Mouse (Mus musculus): Measurements from ENCODE around the gene Nudt8. TPM values are rescaled to one million over a fixed set of nuclear protein-coding genes. Genes with fewer than 3 reads are reported as not detected.

The Nudt8 gene
- total and polyA plus RNA-seq, 2 experiments: 13.4 to 30.1 TPM

GRCm38 (mm10) chr19:4051016-4051415 is 50.6 kb downstream of the Nudt8 start:
- peak; percentile 22 for DNase-seq (ENCODE audit: extremely low read depth, low read depth, low spot score)
- Histone ChIP-seq H3K79me2 (ENCODE audit: control insufficient read depth, insufficient read depth, low read length) (no peaks in the 10 kb centered on the region), H3K27me3 (ENCODE audit: control insufficient read depth, insufficient read depth, low read length) (no peaks in the 10 kb centered on the region), H3K36me3 (ENCODE audit: control insufficient read depth, insufficient read depth, low read length) (no peaks in the 10 kb centered on the region), H3K9ac (ENCODE audit: low read depth, low read length) (no peak overlapping the region), H3K4me3 (ENCODE audit: insufficient read depth, low read depth, low read length) (no peak overlapping the region), H3K27ac (replicated peaks; ENCODE audit: insufficient read depth, low read depth, low read length) (no peak overlapping the region; the same call in 1 of the 2 replicates), H3K4me1 (ENCODE audit: control insufficient read depth, insufficient read depth, low read length) (peaks cover 19% of the 10 kb centered on the region)
- TF ChIP-seq CTCF (IDR thresholded peaks at IDR 0.05; ENCODE audit: low read depth, low read length) (peak; percentile 26; the same call in 1 of the 2 replicates), POLR2A (IDR thresholded peaks at IDR 0.05; ENCODE audit: extremely low read depth, insufficient read depth, low read length) (no peak)
- 96% methylated on average over 5 of the region's 5 CpGs for WGBS

Other genes starting within 250 kb of the Nudt8 start
Only the 30 nearest of the 32 such genes appear.
- gene Chka, start 148.8 kb upstream of the Nudt8 start, total RNA-seq (2014; rRNA removed): 11.9 and 26.0 TPM in 2 replicates
- 56.7 and 62.0 TPM in 2 replicates for gene Chka, start 148.8 kb upstream of the Nudt8 start, polyA plus RNA-seq (2012; rRNA removed)
- 34.3 and 35.6 TPM in 2 replicates for gene Tcirg1, start 93.4 kb upstream of the Nudt8 start, total RNA-seq (2014; rRNA removed)
- gene Tcirg1, start 93.4 kb upstream of the Nudt8 start, polyA plus RNA-seq (2012; rRNA removed): 76.3 and 123 TPM in 2 replicates
- gene Ndufs8, start 87.8 kb upstream of the Nudt8 start, total RNA-seq (2014; rRNA removed): 197 and 213 TPM in 2 replicates
- 266 and 295 TPM in 2 replicates for gene Ndufs8, start 87.8 kb upstream of the Nudt8 start, polyA plus RNA-seq (2012; rRNA removed)
- gene Aldh3b1, start 70.8 kb upstream of the Nudt8 start, total RNA-seq (2014; rRNA removed): 2.9 and 3.3 TPM in 2 replicates
- 1.9 and 4.0 TPM in 2 replicates for gene Aldh3b1, start 70.8 kb upstream of the Nudt8 start, polyA plus RNA-seq (2012; rRNA removed)
- 41.1 and 41.5 TPM in 2 replicates for gene Unc93b1, start 65.4 kb upstream of the Nudt8 start, total RNA-seq (2014; rRNA removed)
- 68.9 and 102 TPM in 2 replicates for gene Unc93b1, start 65.4 kb upstream of the Nudt8 start, polyA plus RNA-seq (2012; rRNA removed)
- gene Aldh3b3, start 41.9 kb upstream of the Nudt8 start, total RNA-seq (2014; rRNA removed): 0.74 and 1.7 TPM in 2 replicates
- gene Aldh3b3, start 41.9 kb upstream of the Nudt8 start, polyA plus RNA-seq (2012; rRNA removed): 6.4 and 7.7 TPM in 2 replicates
- not detected in 2 replicates for gene Aldh3b2, start 28.3 kb upstream of the Nudt8 start, total RNA-seq (2014; rRNA removed)
- 0.16 and 0.48 TPM in 2 replicates for gene Aldh3b2, start 28.3 kb upstream of the Nudt8 start, polyA plus RNA-seq (2012; rRNA removed)
- 44.3 and 49.8 TPM in 2 replicates for gene Acy3, start 14.0 kb upstream of the Nudt8 start, total RNA-seq (2014; rRNA removed)
- 232 and 326 TPM in 2 replicates for gene Acy3, start 14.0 kb upstream of the Nudt8 start, polyA plus RNA-seq (2012; rRNA removed)
- not detected in 2 replicates for gene Tbx10, start 7.8 kb upstream of the Nudt8 start, total RNA-seq (2014; rRNA removed)
- gene Tbx10, start 7.8 kb upstream of the Nudt8 start, polyA plus RNA-seq (2012; rRNA removed): not detected in 2 replicates
- gene Gm49405, start within 50 bp of the Nudt8 start, total RNA-seq (2014; rRNA removed): 0.54 and 0.92 TPM in 2 replicates
- 0.72 and 1.1 TPM in 2 replicates for gene Gm49405, start within 50 bp of the Nudt8 start, polyA plus RNA-seq (2012; rRNA removed)
- 0.74 and 0.87 TPM in 2 replicates for gene Doc2g, start 2.7 kb downstream of the Nudt8 start, total RNA-seq (2014; rRNA removed)
- 2.3 and 4.9 TPM in 2 replicates for gene Doc2g, start 2.7 kb downstream of the Nudt8 start, polyA plus RNA-seq (2012; rRNA removed)
- 189 and 197 TPM in 2 replicates for gene Ndufv1, start 12.2 kb downstream of the Nudt8 start, total RNA-seq (2014; rRNA removed)
- gene Ndufv1, start 12.2 kb downstream of the Nudt8 start, polyA plus RNA-seq (2012; rRNA removed): 239 and 251 TPM in 2 replicates
- gene Gstp1, start 37.4 kb downstream of the Nudt8 start, total RNA-seq (2014; rRNA removed): 456 and 810 TPM in 2 replicates
- gene Gstp1, start 37.4 kb downstream of the Nudt8 start, polyA plus RNA-seq (2012; rRNA removed): 965 and 1,374 TPM in 2 replicates
- gene Gstp2, start 45.4 kb downstream of the Nudt8 start, total RNA-seq (2014; rRNA removed): 4.1 and 7.9 TPM in 2 replicates
- gene Gstp2, start 45.4 kb downstream of the Nudt8 start, polyA plus RNA-seq (2012; rRNA removed): 4.4 and 9.2 TPM in 2 replicates
- gene Gstp3, start 59.0 kb downstream of the Nudt8 start, total RNA-seq (2014; rRNA removed): 21.5 and 28.1 TPM in 2 replicates
- gene Gstp3, start 59.0 kb downstream of the Nudt8 start, polyA plus RNA-seq (2012; rRNA removed): 54.3 and 66.1 TPM in 2 replicates
- 0.13 and 0.37 TPM in 2 replicates for gene Cabp2, start 81.0 kb downstream of the Nudt8 start, total RNA-seq (2014; rRNA removed)
- 0.27 and 0.70 TPM in 2 replicates for gene Cabp2, start 81.0 kb downstream of the Nudt8 start, polyA plus RNA-seq (2012; rRNA removed)
- gene Cdk2ap2, start 96.6 kb downstream of the Nudt8 start, total RNA-seq (2014; rRNA removed): 33.9 and 44.0 TPM in 2 replicates
- 185 and 198 TPM in 2 replicates for gene Cdk2ap2, start 96.6 kb downstream of the Nudt8 start, polyA plus RNA-seq (2012; rRNA removed)
- 1.7 and 4.9 TPM in 2 replicates for gene Pitpnm1, start 99.4 kb downstream of the Nudt8 start, total RNA-seq (2014; rRNA removed)
- 8.1 and 14.2 TPM in 2 replicates for gene Pitpnm1, start 99.4 kb downstream of the Nudt8 start, polyA plus RNA-seq (2012; rRNA removed)
- gene Aip, start 125.3 kb downstream of the Nudt8 start, total RNA-seq (2014; rRNA removed): 16.5 and 20.1 TPM in 2 replicates
- 30.0 and 33.5 TPM in 2 replicates for gene Aip, start 125.3 kb downstream of the Nudt8 start, polyA plus RNA-seq (2012; rRNA removed)
- not detected in 2 replicates for gene Gpr152, start 139.2 kb downstream of the Nudt8 start, total RNA-seq (2014; rRNA removed)
- 0.02 TPM in 2 replicates for gene Gpr152, start 139.2 kb downstream of the Nudt8 start, polyA plus RNA-seq (2012; rRNA removed)
- 0.37 TPM in 1 of 2 replicates, not detected in the other for gene Cabp4, start 143.5 kb downstream of the Nudt8 start, total RNA-seq (2014; rRNA removed)
- not detected in 2 replicates for gene Cabp4, start 143.5 kb downstream of the Nudt8 start, polyA plus RNA-seq (2012; rRNA removed)
- gene Coro1b, start 148.0 kb downstream of the Nudt8 start, total RNA-seq (2014; rRNA removed): 66.1 and 72.6 TPM in 2 replicates
- gene Coro1b, start 148.0 kb downstream of the Nudt8 start, polyA plus RNA-seq (2012; rRNA removed): 109 and 114 TPM in 2 replicates
- 1.7 and 4.1 TPM in 2 replicates for gene Ptprcap, start 153.0 kb downstream of the Nudt8 start, total RNA-seq (2014; rRNA removed)
- gene Ptprcap, start 153.0 kb downstream of the Nudt8 start, polyA plus RNA-seq (2012; rRNA removed): 6.9 and 8.2 TPM in 2 replicates
- 7.2 and 7.4 TPM in 2 replicates for gene Rps6kb2, start 162.8 kb downstream of the Nudt8 start, total RNA-seq (2014; rRNA removed)
- gene Rps6kb2, start 162.8 kb downstream of the Nudt8 start, polyA plus RNA-seq (2012; rRNA removed): 28.3 and 31.6 TPM in 2 replicates
- 0.40 and 0.65 TPM in 2 replicates for gene Carns1, start 174.9 kb downstream of the Nudt8 start, total RNA-seq (2014; rRNA removed)
- 1.8 and 1.9 TPM in 2 replicates for gene Carns1, start 174.9 kb downstream of the Nudt8 start, polyA plus RNA-seq (2012; rRNA removed)
- gene Tbc1d10c, start 190.7 kb downstream of the Nudt8 start, total RNA-seq (2014; rRNA removed): 0.46 and 1.4 TPM in 2 replicates
- gene Tbc1d10c, start 190.7 kb downstream of the Nudt8 start, polyA plus RNA-seq (2012; rRNA removed): 1.7 and 2.2 TPM in 2 replicates
- gene Ppp1ca, start 191.5 kb downstream of the Nudt8 start, total RNA-seq (2014; rRNA removed): 170 TPM in 2 replicates
- 399 and 571 TPM in 2 replicates for gene Ppp1ca, start 191.5 kb downstream of the Nudt8 start, polyA plus RNA-seq (2012; rRNA removed)
- gene Rad9a, start 201.1 kb downstream of the Nudt8 start, total RNA-seq (2014; rRNA removed): 0.74 and 1.3 TPM in 2 replicates
- gene Rad9a, start 201.1 kb downstream of the Nudt8 start, polyA plus RNA-seq (2012; rRNA removed): 7.0 and 7.5 TPM in 2 replicates
- 0.27 and 0.28 TPM in 2 replicates for gene Clcf1, start 213.7 kb downstream of the Nudt8 start, total RNA-seq (2014; rRNA removed)
- 0.87 and 3.8 TPM in 2 replicates for gene Clcf1, start 213.7 kb downstream of the Nudt8 start, polyA plus RNA-seq (2012; rRNA removed)
- not detected in 2 replicates for gene AC109138.7, start 213.8 kb downstream of the Nudt8 start, total RNA-seq (2014; rRNA removed)
- gene AC109138.7, start 213.8 kb downstream of the Nudt8 start, polyA plus RNA-seq (2012; rRNA removed): not detected in 2 replicates